Mouse (Mus musculus) forebrain, postnatal 0 days (tissue): ENCODE results near the gene Tph1. TPM values are rescaled to one million over a fixed set of nuclear protein-coding genes. Genes with fewer than 3 reads are reported as not detected.

ENCODE experiments used
- ATAC-seq: fragments of 200-750 bp; cut with Nextera tagmentation; 2 replicates; pipeline ENCODE4 v1.8.0; 2017; ENCODE audit warnings: mild to moderate bottlenecking, moderate library complexity
- DNase-seq: peaks from one replicate; pipeline ENCODE4 v3.0.0-alpha.2; 2015
- H3K27ac ChIP-seq: fragments of 300-500 bp; sonication (generic); 2 replicates; pipeline ENCODE4 v1.5.1; 2014; ENCODE audit warnings: low read depth, mild to moderate bottlenecking, antibody characterized with exemption, low read length, moderate library complexity, mixed read lengths
- H3K27me3 ChIP-seq: fragments of 300-500 bp; sonication (generic); 2 replicates; pipeline ENCODE4 v1.6.1; 2014; ENCODE audit warnings: mild to moderate bottlenecking, low read length, mixed read lengths; ENCODE audit not compliant: insufficient read depth
- H3K36me3 ChIP-seq: fragments of 300-500 bp; sonication (generic); 2 replicates; pipeline ENCODE4 v1.6.1; 2014; ENCODE audit warnings: mild to moderate bottlenecking, moderate library complexity; ENCODE audit not compliant: insufficient read depth
- H3K4me1 ChIP-seq: fragments of 300-500 bp; sonication (generic); 2 replicates; pipeline ENCODE4 v1.6.1; 2014; ENCODE audit warnings: antibody characterized with exemption; ENCODE audit not compliant: insufficient read depth
- H3K4me2 ChIP-seq: fragments of 300-500 bp; sonication (generic); 2 replicates; pipeline ENCODE4 v1.6.1; 2014; ENCODE audit warnings: low read depth, mild to moderate bottlenecking, moderate library complexity
- H3K4me3 ChIP-seq: fragments of 300-500 bp; sonication (generic); 2 replicates; pipeline ENCODE4 v1.5.1; 2014; ENCODE audit warnings: low read depth, low read length, mixed read lengths
- H3K9ac ChIP-seq: fragments of 300-500 bp; sonication (generic); 2 replicates; pipeline ENCODE4 v1.6.1; 2014; ENCODE audit warnings: mild to moderate bottlenecking
- H3K9me3 ChIP-seq: fragments of 300-500 bp; sonication (generic); 2 replicates; pipeline ENCODE4 v1.6.1; 2016; ENCODE audit warnings: low read length
- CTCF ChIP-seq: sonication (generic); IDR thresholded peaks from 2 replicates; pipeline ENCODE4 v1.5.1; 2016; ENCODE audit warnings: antibody characterized with exemption, control low read depth, low read depth
- WGBS: fragments of 180-500 bp; shearing (Covaris S2); extraction: QIAGEN DNeasy Blood & Tissue Kit; methylation state at CpG from one replicate; pipeline ENCODE4 v1.1.7; 2014; 5-methylcytosine and 5-hydroxymethylcytosine counted together
- polyA plus RNA-seq: library from polyadenylated mRNA; unstranded; fragments of >200 nt; fragmentation: Nextera tagmentation; extraction: Ambion mirVana; gene quantifications from 2 replicates; pipeline ENCODE4 v1.2.1, GENCODE M21; 2015
- total RNA-seq: library from RNA; depleted of rRNA; stranded (reverse); fragments of >200 nt; gene quantifications from 2 replicates; pipeline ENCODE4 v1.2.3, GENCODE M21; 2014

The Tph1 gene
- total and polyA plus RNA-seq, 2 experiments from 2014 or later = 0.99 to 1.3 TPM

GRCm38 (mm10) chr7:46628375-46628975, 43.9 kb downstream of the Tph1 start:
- DNase-seq (peak; percentile 25), ATAC-seq (peak; percentile 66)
- no peak; the same call in 1 of the 2 replicates for TF ChIP-seq CTCF
- Histone ChIP-seq H3K9ac (no peak overlapping the region), H3K36me3 (peaks cover 47% of the 10 kb centered on the region), H3K4me2 (no peak overlapping the region), H3K27ac (no peak overlapping the region), H3K27me3 (no peaks in the 10 kb centered on the region), H3K4me3 (no peak overlapping the region), H3K9me3 (no peaks in the 10 kb centered on the region), H3K4me1 (no peaks in the 10 kb centered on the region)
- WGBS = 42% methylated on average over 8 of the region's 8 CpGs

- peaks cover 42% of the 10 kb centered on the region for H3K36me3 ChIP-seq
- no peaks in the 10 kb centered on the region for H3K9me3 ChIP-seq
- H3K27ac ChIP-seq = no peak overlapping the region
- no peak overlapping the region; the same call in 1 of the 2 replicates for H3K9ac ChIP-seq
- no peak overlapping the region for H3K4me2 ChIP-seq
- no peak for TF ChIP-seq CTCF
- ATAC-seq = no peak
- no peaks in the 10 kb centered on the region for H3K27me3 ChIP-seq
- WGBS = 20% methylated on average over 2 of the region's 3 CpGs
- H3K4me3 ChIP-seq = no peak overlapping the region
- no peaks in the 10 kb centered on the region for H3K4me1 ChIP-seq
- no peak for DNase-seq
These were observed 48.4 kb downstream of the Tph1 start for GRCm38 (mm10) chr7:46623979-46624378.

- ATAC-seq (no peak), DNase-seq (no peak)
- Histone ChIP-seq H3K27ac (no peak overlapping the region), H3K27me3 (no peaks in the 10 kb centered on the region), H3K9ac (no peak overlapping the region), H3K4me2 (no peak overlapping the region), H3K4me3 (no peak overlapping the region), H3K9me3 (no peaks in the 10 kb centered on the region), H3K36me3 (peaks cover 37% of the 10 kb centered on the region), H3K4me1 (no peaks in the 10 kb centered on the region)
- no peak for TF ChIP-seq CTCF
- WGBS = 92% methylated on average over 23 of the region's 23 CpGs
These were observed 53.8 kb downstream of the Tph1 start for GRCm38 (mm10) chr7:46618416-46619110.

- Histone ChIP-seq H3K36me3 (peaks cover 48% of the 10 kb centered on the region), H3K4me3 (no peak overlapping the region), H3K27me3 (no peaks in the 10 kb centered on the region), H3K9me3 (no peaks in the 10 kb centered on the region), H3K4me2 (no peak overlapping the region), H3K27ac (no peak overlapping the region), H3K4me1 (no peaks in the 10 kb centered on the region), H3K9ac (no peak overlapping the region)
- 93% methylated on average over 7 of the region's 7 CpGs for WGBS
- DNase-seq = no peak
- TF ChIP-seq CTCF = no peak
- ATAC-seq = no peak
These were observed 55.8 kb downstream of the Tph1 start for GRCm38 (mm10) chr7:46616429-46617005.

- ATAC-seq = no peak
- no peaks in the 10 kb centered on the region for H3K27me3 ChIP-seq
- H3K9ac ChIP-seq = no peak overlapping the region
- no peaks in the 10 kb centered on the region for H3K9me3 ChIP-seq
- no peak overlapping the region for H3K27ac ChIP-seq
- no peak for TF ChIP-seq CTCF
- DNase-seq = no peak
- 76% methylated on average over 5 of the region's 5 CpGs for WGBS
- no peaks in the 10 kb centered on the region for H3K4me1 ChIP-seq
- no peak overlapping the region for H3K4me3 ChIP-seq
- H3K4me2 ChIP-seq = no peak overlapping the region
- H3K36me3 ChIP-seq = peaks cover 47% of the 10 kb centered on the region
These were observed 56.9 kb downstream of the Tph1 start for GRCm38 (mm10) chr7:46615256-46615977.

GRCm38 (mm10) chr7:46614263-46614662, 58.1 kb downstream of the Tph1 start:
- Histone ChIP-seq H3K4me2 (no peak overlapping the region), H3K27ac (no peak overlapping the region), H3K4me1 (no peaks in the 10 kb centered on the region), H3K4me3 (no peak overlapping the region), H3K9ac (no peak overlapping the region), H3K36me3 (peaks cover 42% of the 10 kb centered on the region), H3K9me3 (no peaks in the 10 kb centered on the region), H3K27me3 (no peaks in the 10 kb centered on the region)
- TF ChIP-seq CTCF = no peak
- no peak for DNase-seq
- WGBS = 92% methylated on average over 12 of the region's 12 CpGs
- ATAC-seq = no peak

GRCm38 (mm10) chr7:46613091-46613490, 59.2 kb downstream of the Tph1 start:
- 54% methylated on average over 10 of the region's 10 CpGs for WGBS
- no peak for TF ChIP-seq CTCF

More at GRCm38 (mm10) chr7:46613091-46613490, 59.2 kb downstream of the Tph1 start:
- no peaks in the 10 kb centered on the region for H3K9me3 ChIP-seq
- peaks cover 37% of the 10 kb centered on the region for H3K36me3 ChIP-seq
- ATAC-seq (no peak), DNase-seq (peak; percentile 9)
- H3K27ac ChIP-seq = no peak overlapping the region
- no peak overlapping the region for H3K4me3 ChIP-seq
- H3K4me1 ChIP-seq = no peaks in the 10 kb centered on the region
- H3K27me3 ChIP-seq = no peaks in the 10 kb centered on the region
- no peak overlapping the region for H3K9ac ChIP-seq
- no peak overlapping the region for H3K4me2 ChIP-seq
